Mouse (Mus musculus) adrenal gland, postnatal 4 days (tissue): ENCODE results near the gene Olfr893. TPM values are rescaled to one million over a fixed set of nuclear protein-coding genes. Genes with fewer than 3 reads are reported as not detected.
"Not testable (repeated sequence)": the region's sequence is repeated elsewhere in the genome, so short reads cannot be mapped to it uniquely, and the experiment has no call there.

Source experiments
- DNase-seq, 2 experiments: peaks; one replicate each; pipeline ENCODE4 v3.0.0; 2021 to 2022; ENCODE audit warnings: low spot score in 2 of 2, mixed read lengths in 2 of 2
- long read RNA-seq, 2 experiments: library from polyadenylated mRNA; stranded (forward); transcript quantifications; one replicate each; pipeline ENCODE4 v2.0.0; 2021
- total RNA-seq, 2 experiments: library from RNA; stranded (reverse); gene quantifications; 2 replicates each; pipeline ENCODE4 v1.2.3; 2021

Olfr893 gene
- not detected for total RNA-seq
- long read RNA-seq, experiment 1 = 0 reads
- long read RNA-seq, experiment 2 = 0 reads

GRCm38 (mm10) chr9:38208065-38208464 is at the start of gene Olfr893:
Gene Olfr893, plus strand, starts transcription at chr9:38208365.
- no peak for DNase-seq

GRCm38 (mm10) chr9:38168341-38168740 is 39.8 kb upstream of the Olfr893 start:
- not testable (repeated sequence) for DNase-seq

- DNase-seq = no peak
Measured at GRCm38 (mm10) chr9:38180721-38181120, 27.4 kb upstream of the Olfr893 start, which contains the start of gene Olfr891. Gene Olfr891, minus strand, starts transcription at chr9:38180821.

GRCm38 (mm10) chr9:38217755-38218154 is 9.6 kb downstream of the Olfr893 start, which contains the start of gene Olfr894:
Gene Olfr894, plus strand, starts transcription at chr9:38218055.
- no peak for DNase-seq

- no peak for DNase-seq
Measured at GRCm38 (mm10) chr9:38252474-38252873, 44.3 kb downstream of the Olfr893 start, which contains the start of gene Olfr143. Gene Olfr143, plus strand, starts transcription at chr9:38252774.

Other genes with a start within 250 kb of the Olfr893 start
- not detected for gene Olfr881, start 216.5 kb upstream of the Olfr893 start, total RNA-seq
- not detected for gene Olfr883, start 182.6 kb upstream of the Olfr893 start, total RNA-seq
- not detected for gene Olfr884, start 161.8 kb upstream of the Olfr893 start, total RNA-seq
- gene Olfr885, start 147.0 kb upstream of the Olfr893 start, total RNA-seq = not detected
- gene Olfr887, start 124.3 kb upstream of the Olfr893 start, total RNA-seq = not detected
- gene Olfr888, start 100.2 kb upstream of the Olfr893 start, total RNA-seq = not detected
- under 1 TPM in 1 of 2 experiments, not detected in 1; 0.17 TPM for gene Olfr889, start 93.2 kb upstream of the Olfr893 start, total RNA-seq
- gene Olfr890, start 65.8 kb upstream of the Olfr893 start, total RNA-seq = not detected
- gene Olfr891, start 27.5 kb upstream of the Olfr893 start, total RNA-seq = not detected
- gene Olfr894, start 9.7 kb downstream of the Olfr893 start, total RNA-seq = not detected
- not detected for gene Olfr143, start 44.4 kb downstream of the Olfr893 start, total RNA-seq
- not detected for gene Olfr895, start 59.5 kb downstream of the Olfr893 start, total RNA-seq
- not detected for gene Olfr896-ps1, start 82.7 kb downstream of the Olfr893 start, total RNA-seq
- not detected for gene Olfr25, start 120.7 kb downstream of the Olfr893 start, total RNA-seq
- gene Olfr898, start 140.0 kb downstream of the Olfr893 start, total RNA-seq = not detected
- not detected for gene Olfr250, start 158.5 kb downstream of the Olfr893 start, total RNA-seq
- not detected for gene Olfr251, start 168.7 kb downstream of the Olfr893 start, total RNA-seq
- gene Olfr147, start 193.3 kb downstream of the Olfr893 start, total RNA-seq = not detected
- gene Olfr901, start 221.1 kb downstream of the Olfr893 start, total RNA-seq = not detected
- not detected for gene Olfr902, start 239.3 kb downstream of the Olfr893 start, total RNA-seq